Mouse (Mus musculus) G1E-ER4 (cell line): ENCODE measurements at regions not wholly inside any gene's neighbourhood (a gene's known extent, or its start where the extent isn't known, plus 50 kb on each side); places are given as distances from the start of the nearest gene placed in this dataset.

Source experiments
- GATA1 ChIP-seq: IDR thresholded peaks from one replicate; pipeline ENCODE4 v1.8.0; 2012; ENCODE audit warnings: low read length, inconsistent platforms

- no peak for TF ChIP-seq GATA1
Observed at GRCm38 (mm10) chr14:61880514-61881259, 273.4 kb downstream of the Kcnrg start.

GRCm38 (mm10) chr14:61885241-61886015 is 278.2 kb downstream of the Kcnrg start:
- TF ChIP-seq GATA1 = no peak

- no peak for TF ChIP-seq GATA1
Observed at GRCm38 (mm10) chr14:61889626-61890025, 282.4 kb downstream of the Kcnrg start.

- TF ChIP-seq GATA1 = no peak
Observed at GRCm38 (mm10) chr14:61893786-61894185, 286.5 kb downstream of the Kcnrg start.

GRCm38 (mm10) chr14:61896879-61897278 is 289.6 kb downstream of the Kcnrg start:
- no peak for TF ChIP-seq GATA1

- TF ChIP-seq GATA1 = no peak
Observed at GRCm38 (mm10) chr14:61898664-61899063, 291.4 kb downstream of the Kcnrg start.

GRCm38 (mm10) chr14:61904426-61905124 is 297.3 kb downstream of the Kcnrg start:
- no peak for TF ChIP-seq GATA1

GRCm38 (mm10) chr14:61918113-61918512 is 310.9 kb downstream of the Kcnrg start:
- TF ChIP-seq GATA1 = no peak

GRCm38 (mm10) chr14:61931811-61932210 is 324.6 kb downstream of the Kcnrg start:
- TF ChIP-seq GATA1 = no peak

- TF ChIP-seq GATA1 = no peak
Observed at GRCm38 (mm10) chr14:61941682-61942081, 334.4 kb downstream of the Kcnrg start.

- TF ChIP-seq GATA1 = no peak
Observed at GRCm38 (mm10) chr14:61945659-61946058, 338.4 kb downstream of the Kcnrg start.

GRCm38 (mm10) chr14:61949446-61949845 is 342.2 kb downstream of the Kcnrg start:
- no peak for TF ChIP-seq GATA1

- no peak for TF ChIP-seq GATA1
Observed at GRCm38 (mm10) chr14:61950004-61950403, 342.4 kb upstream of the Rnaseh2b start.

- TF ChIP-seq GATA1 = no peak
Observed at GRCm38 (mm10) chr14:61953029-61953428, 339.4 kb upstream of the Rnaseh2b start.

- TF ChIP-seq GATA1 = no peak
Observed at GRCm38 (mm10) chr14:61955416-61955815, 337.0 kb upstream of the Rnaseh2b start.
